Mouse (Mus musculus) inflammation-experienced regulatory T-cells, adult 16 weeks (primary cell): ENCODE measurements around the gene Rap2c. TPM values are rescaled to one million over a fixed set of nuclear protein-coding genes. Genes with fewer than 3 reads are reported as not detected.

Experiments used
- polyA plus RNA-seq: library from polyadenylated mRNA; unstranded; fragments of 100-300 nt; shearing (Covaris generic); gene quantifications from one replicate; pipeline ENCODE4 v1.2.1, GENCODE M21; 2017

Gene Rap2c
- 20.6 TPM for polyA plus RNA-seq

GRCm38 (mm10) chrX:51017851-51018785 is at the start of gene Rap2c:
Rap2c (minus strand) TSS chrX:51018018.

Other genes with a start within 250 kb of the Rap2c start
- 58.5 TPM for gene Stk26, start 177.0 kb downstream of the Rap2c start, polyA plus RNA-seq
- gene Frmd7, start 75.3 kb downstream of the Rap2c start, polyA plus RNA-seq: not detected
- 19.0 TPM for gene Mbnl3, start 188.5 kb upstream of the Rap2c start, polyA plus RNA-seq